In genomic region chr11:115435596-115436337, GRCm38 (mm10) we compare ENCODE assay signal across 8 mouse cellular contexts. TPM values are rescaled to one million over a fixed set of nuclear protein-coding genes. Genes with fewer than 3 reads are reported as not detected.
DNase-seq lines count a peak whose midpoint lies in the region; ATAC-seq and TF ChIP-seq lines count a peak whose summit lies in the region.

No protein-coding gene starts in this region.

- H3K27me3 ChIP-seq in heart, postnatal 0 days (ENCODE audit: control insufficient read depth, insufficient read depth, low read length) = no peaks in the 10 kb centered on the region
- peaks cover 13% of the 10 kb centered on the region for H3K27me3 ChIP-seq in liver, embryonic 14.5 days (ENCODE audit: control insufficient read depth, insufficient read depth, low read length)

- H3K9ac ChIP-seq in heart, postnatal 0 days (replicated peaks; ENCODE audit: low read depth, low read length) = peak overlapping the region; percentile 29; the same call in 1 of the 2 replicates
- H3K9ac ChIP-seq in liver, embryonic 14.5 days (replicated peaks) = no peak overlapping the region

- H3K4me2 ChIP-seq in heart, postnatal 0 days (ENCODE audit: low read depth, low read length) = peak overlapping the region; percentile 55
- peak overlapping the region; percentile 41 for H3K4me2 ChIP-seq in liver, embryonic 14.5 days (ENCODE audit: low read depth)

- WGBS in heart, postnatal 0 days = 12% methylated on average over 31 of the region's 31 CpGs
- WGBS in liver, embryonic 14.5 days (ENCODE audit: insufficient replicate concordance) = 6% methylated on average over 31 of the region's 31 CpGs

- TF ChIP-seq EP300 in heart, postnatal 0 days (IDR thresholded peaks at IDR 0.05; ENCODE audit: low read depth) = no peak
- no peak for TF ChIP-seq EP300 in liver, embryonic 14.5 days (IDR thresholded peaks at IDR 0.05; ENCODE audit: low read depth)

- H3K9me3 ChIP-seq in heart, postnatal 0 days (replicated peaks; ENCODE audit: control insufficient read depth, low read length) = no peaks in the 10 kb centered on the region
- no peaks in the 10 kb centered on the region; the same call in 1 of the 2 replicates for H3K9me3 ChIP-seq in liver, embryonic 14.5 days (ENCODE audit: control insufficient read depth, low read length)

- peaks cover 7% of the 10 kb centered on the region; the same call in 1 of the 2 replicates for H3K4me1 ChIP-seq in heart, postnatal 0 days (ENCODE audit: control insufficient read depth, insufficient read depth)
- peaks cover 0 to 7% of the 10 kb centered on the region in 2 experiments; a peak in 2 of 4 replicates for H3K4me1 ChIP-seq in liver, embryonic 14.5 days (replicated peaks; ENCODE audit: control insufficient read depth in 2 of 2, insufficient read depth in 2 of 2, low read length in 1 of 2)

- no peak for DNase-seq in frontal cortex, postnatal 14 days (ENCODE audit: low spot score in 2 of 2)
- DNase-seq in thymus, postnatal 4 days = peak; percentile 41
- no peak for DNase-seq in thymus, postnatal 14 days
- DNase-seq in heart, postnatal 0 days (ENCODE audit: low spot score) = no peak
- no peak for DNase-seq in liver, embryonic 14.5 days (ENCODE audit: low read depth in 3 of 3, low spot score in 3 of 3)
- no peak for DNase-seq in adipocyte (ENCODE audit: low spot score)
- no peak for DNase-seq in adrenal gland, adult 18-20 months (ENCODE audit: low spot score in 2 of 2)

- peaks cover 20% of the 10 kb centered on the region for H3K36me3 ChIP-seq in heart, postnatal 0 days (replicated peaks; ENCODE audit: control insufficient read depth, insufficient read depth, low read length)
- no peaks in the 10 kb centered on the region for H3K36me3 ChIP-seq in liver, embryonic 14.5 days (replicated peaks; ENCODE audit: control insufficient read depth, insufficient read depth, low read depth)

- no peak overlapping the region for H3K27ac ChIP-seq in heart, postnatal 0 days (ENCODE audit: low read depth)
- no peak overlapping the region for H3K27ac ChIP-seq in liver, embryonic 14.5 days

- no peak; the same call in 1 of the 2 replicates for TF ChIP-seq CTCF in heart, postnatal 0 days (IDR thresholded peaks at IDR 0.05; ENCODE audit: low read depth)
- no peak for TF ChIP-seq CTCF in liver, embryonic 14.5 days (IDR thresholded peaks at IDR 0.05; ENCODE audit: low read depth)

- H3K4me3 ChIP-seq in heart, postnatal 0 days (ENCODE audit: low read depth, low read length) = peak overlapping the region; percentile 31
- no peak overlapping the region for H3K4me3 ChIP-seq in liver, embryonic 14.5 days (ENCODE audit: insufficient read depth in 1 of 2, low read depth in 2 of 2, low read length in 2 of 2)

- ATAC-seq in frontal cortex, adult (ENCODE audit: low TSS enrichment) = peak; percentile 70; the same call in 1 of the 2 replicates
- ATAC-seq in heart, postnatal 0 days (ENCODE audit: insufficient read depth, low read depth) = peak; percentile 47; the same call in 1 of the 2 replicates
- ATAC-seq in liver, embryonic 14.5 days (ENCODE audit: insufficient read depth) = no peak

RNA-seq across cellular contexts. Expression of gene Trim80, which starts 4.6 kb away (rescaled TPM):
- not detected in 2 replicates for total RNA-seq in heart, postnatal 0 days (2014; rRNA removed; ENCODE audit: low replicate concordance)
- polyA plus RNA-seq in heart, postnatal 0 days (2015; fragmentation: Nextera tagmentation; extraction: Ambion mirVana) = 0.18 and 0.26 TPM in 2 replicates
- 0.07 and 0.10 TPM in 2 replicates for polyA plus RNA-seq in liver, embryonic 14.5 days (2012; rRNA removed)
- polyA plus RNA-seq in liver, embryonic 14.5 days (2014; fragmentation: Nextera tagmentation; extraction: Ambion mirVana) = 0.06 and 0.13 TPM in 2 replicates
- total RNA-seq in adrenal gland, adult 18-20 months (2021) = under 1 TPM; 0.20 to 0.61 TPM

RNA-seq across cellular contexts. Expression of gene Kctd2, which starts 15.8 kb away (rescaled TPM):
- total RNA-seq in heart, postnatal 0 days (2014; rRNA removed; ENCODE audit: low replicate concordance) = 8.3 and 8.4 TPM in 2 replicates
- 15.1 and 15.6 TPM in 2 replicates for polyA plus RNA-seq in heart, postnatal 0 days (2015; fragmentation: Nextera tagmentation; extraction: Ambion mirVana)
- polyA plus RNA-seq in liver, embryonic 14.5 days (2012; rRNA removed) = 5.3 and 5.8 TPM in 2 replicates
- polyA plus RNA-seq in liver, embryonic 14.5 days (2014; fragmentation: Nextera tagmentation; extraction: Ambion mirVana) = 5.2 and 5.6 TPM in 2 replicates
- total RNA-seq in adrenal gland, adult 18-20 months (2021) = 10 to 100 TPM; 44.1 to 71.4 TPM

RNA-seq across cellular contexts. Expression of gene Atp5h, which starts 16.0 kb away (rescaled TPM):
- 991 and 1,040 TPM in 2 replicates for total RNA-seq in heart, postnatal 0 days (2014; rRNA removed; ENCODE audit: low replicate concordance)
- polyA plus RNA-seq in heart, postnatal 0 days (2015; fragmentation: Nextera tagmentation; extraction: Ambion mirVana) = 4,106 and 4,345 TPM in 2 replicates
- polyA plus RNA-seq in liver, embryonic 14.5 days (2012; rRNA removed) = 212 and 334 TPM in 2 replicates
- polyA plus RNA-seq in liver, embryonic 14.5 days (2014; fragmentation: Nextera tagmentation; extraction: Ambion mirVana) = 616 and 620 TPM in 2 replicates
- total RNA-seq in adrenal gland, adult 18-20 months (2021) = 100 to 1,000 TPM; 595 to 747 TPM

RNA-seq across cellular contexts. Expression of gene Slc16a5, which starts 26.5 kb away (rescaled TPM):
- total RNA-seq in heart, postnatal 0 days (2014; rRNA removed; ENCODE audit: low replicate concordance) = 0.99 and 3.8 TPM in 2 replicates
- polyA plus RNA-seq in heart, postnatal 0 days (2015; fragmentation: Nextera tagmentation; extraction: Ambion mirVana) = 0.11 and 0.15 TPM in 2 replicates
- 0.02 TPM in 2 replicates for polyA plus RNA-seq in liver, embryonic 14.5 days (2012; rRNA removed)
- 0.05 TPM in 1 of 2 replicates, not detected in the other for polyA plus RNA-seq in liver, embryonic 14.5 days (2014; fragmentation: Nextera tagmentation; extraction: Ambion mirVana)
- not detected for total RNA-seq in adrenal gland, adult 18-20 months (2021)

RNA-seq across cellular contexts. Expression of gene Mrpl58, which starts 32.2 kb away (rescaled TPM):
- total RNA-seq in heart, postnatal 0 days (2014; rRNA removed; ENCODE audit: low replicate concordance) = 107 and 285 TPM in 2 replicates
- 224 and 232 TPM in 2 replicates for polyA plus RNA-seq in heart, postnatal 0 days (2015; fragmentation: Nextera tagmentation; extraction: Ambion mirVana)
- 37.8 and 49.2 TPM in 2 replicates for polyA plus RNA-seq in liver, embryonic 14.5 days (2012; rRNA removed)
- 86.5 and 90.7 TPM in 2 replicates for polyA plus RNA-seq in liver, embryonic 14.5 days (2014; fragmentation: Nextera tagmentation; extraction: Ambion mirVana)
- 100 to 1,000 TPM; 133 to 137 TPM for total RNA-seq in adrenal gland, adult 18-20 months (2021)
